Mouse (Mus musculus) ES-Bruce4 (cell line): Measurements from ENCODE around the gene Fbxo48. TPM values are rescaled to one million over a fixed set of nuclear protein-coding genes. Genes with fewer than 3 reads are reported as not detected.

Experiments
- H3K27ac ChIP-seq: 2 replicates; pipeline ENCODE4 v1.5.1; 2012; ENCODE audit warnings: low read length, inconsistent platforms; ENCODE audit not compliant: insufficient read depth
- H3K27me3 ChIP-seq: 2 replicates; pipeline ENCODE4 v1.6.1; 2012; ENCODE audit warnings: mild to moderate bottlenecking, low read length, inconsistent platforms; ENCODE audit not compliant: control insufficient read depth, poor library complexity, insufficient read depth, severe bottlenecking
- H3K36me3 ChIP-seq: 2 replicates; pipeline ENCODE4 v1.6.1; 2012; ENCODE audit warnings: inconsistent platforms, mild to moderate bottlenecking, low read length, moderate library complexity; ENCODE audit not compliant: control insufficient read depth, poor library complexity, insufficient read depth, severe bottlenecking
- H3K4me1 ChIP-seq: one replicate; pipeline ENCODE4 v1.8.1; 2011; ENCODE audit warnings: low read length; ENCODE audit not compliant: control insufficient read depth, insufficient read depth
- H3K4me3 ChIP-seq: 2 replicates; pipeline ENCODE4 v1.5.1; 2011; ENCODE audit warnings: low read depth, mild to moderate bottlenecking, low read length
- H3K9ac ChIP-seq: 2 replicates; pipeline ENCODE4 v1.6.1; 2012; ENCODE audit warnings: low read depth, mild to moderate bottlenecking, inconsistent platforms; ENCODE audit not compliant: poor library complexity, severe bottlenecking
- H3K9me3 ChIP-seq: replicated peaks from 2 replicates; pipeline ENCODE4 v1.6.1; 2012; ENCODE audit warnings: mild to moderate bottlenecking, low read length, inconsistent platforms; ENCODE audit not compliant: control insufficient read depth, poor library complexity, insufficient read depth, severe bottlenecking
- CTCF ChIP-seq: IDR thresholded peaks from one replicate; pipeline ENCODE4 v1.8.1; 2011; ENCODE audit warnings: low read depth, low read length
- EP300 ChIP-seq: IDR thresholded peaks from 2 replicates; pipeline ENCODE4 v1.6.1; 2011; ENCODE audit warnings: low read depth, low read length; ENCODE audit not compliant: insufficient read depth
- POLR2A ChIP-seq: IDR thresholded peaks from one replicate; pipeline ENCODE4 v1.8.1; 2011; ENCODE audit warnings: low read length; ENCODE audit not compliant: insufficient read depth
- polyA plus RNA-seq: library from polyadenylated mRNA; stranded (reverse); fragments of >200 nt; gene quantifications from 2 replicates; pipeline ENCODE4 v1.2.4, GENCODE M21; 2011; ENCODE audit warnings: low read depth; ENCODE audit not compliant: missing spikeins, insufficient read depth, insufficient read length

Gene Fbxo48
- polyA plus RNA-seq, 1 experiment, result 4.6 TPM

DNA sequence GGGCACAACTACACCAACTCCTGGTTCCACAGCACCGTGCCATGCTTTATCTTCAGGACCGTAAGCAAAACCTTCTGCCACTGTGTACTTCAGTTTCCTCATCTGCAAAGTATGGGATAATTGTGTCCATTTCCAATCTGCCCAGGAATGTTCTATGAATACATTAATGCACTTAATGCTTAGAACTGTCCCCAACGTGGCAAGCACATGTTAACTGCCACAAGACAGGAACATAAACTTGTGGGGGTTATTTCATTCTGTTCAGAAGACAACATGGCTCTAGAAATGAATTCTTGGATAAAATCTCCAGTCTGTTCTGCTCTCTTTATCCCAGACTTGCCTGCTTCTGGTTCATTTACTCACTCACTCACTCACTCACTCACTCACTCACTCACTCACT is 52.6 kb downstream of the Fbxo48 start:
- Histone ChIP-seq H3K9ac (no peak overlapping the region), H3K9me3 (no peaks in the 10 kb centered on the region), H3K4me1 (no peaks in the 10 kb centered on the region), H3K36me3 (no peaks in the 10 kb centered on the region), H3K4me3 (no peak overlapping the region), H3K27ac (no peak overlapping the region), H3K27me3 (no peaks in the 10 kb centered on the region)
- TF ChIP-seq POLR2A, result no peak
- no peak for TF ChIP-seq CTCF
- TF ChIP-seq EP300, result no peak

Other genes with a start within 250 kb of the Fbxo48 start
- gene Egfr, start 199.2 kb upstream of the Fbxo48 start, polyA plus RNA-seq, result 13.1 and 18.8 TPM in 2 replicates
- 0.85 and 1.5 TPM in 2 replicates for gene Cnrip1, start 100.2 kb downstream of the Fbxo48 start, polyA plus RNA-seq
- gene Plek, start 101.0 kb downstream of the Fbxo48 start, polyA plus RNA-seq, result not detected in 2 replicates
- 73.9 and 75.4 TPM in 2 replicates for gene Ppp3r1, start 207.9 kb downstream of the Fbxo48 start, polyA plus RNA-seq
- gene Wdr92, start 230.7 kb downstream of the Fbxo48 start, polyA plus RNA-seq, result 39.8 and 44.6 TPM in 2 replicates